Mouse (Mus musculus) limb, embryonic 15.5 days (tissue): ENCODE results near the gene Stat1. TPM values are rescaled to one million over a fixed set of nuclear protein-coding genes. Genes with fewer than 3 reads are reported as not detected.

Experiments used
- ATAC-seq: fragments of 200-750 bp; cut with Nextera tagmentation; 2 replicates; pipeline ENCODE4 v1.8.0; 2017; ENCODE audit warnings: low read depth, moderate TSS enrichment; ENCODE audit not compliant: insufficient number of reproducible peaks, low FRiP score, low TSS enrichment
- H3K27ac ChIP-seq: fragments of 300-500 bp; sonication (generic); 2 replicates; pipeline ENCODE4 v1.5.1; 2015; ENCODE audit warnings: moderate library complexity, mild to moderate bottlenecking, inconsistent platforms
- H3K27me3 ChIP-seq: fragments of 300-500 bp; sonication (generic); 2 replicates; pipeline ENCODE4 v1.6.1; 2015; ENCODE audit warnings: inconsistent platforms
- H3K36me3 ChIP-seq: fragments of 300-500 bp; sonication (generic); 2 replicates; pipeline ENCODE4 v1.6.1; 2015; ENCODE audit warnings: inconsistent platforms
- H3K4me1 ChIP-seq: fragments of 300-500 bp; sonication (generic); 2 replicates; pipeline ENCODE4 v1.6.1; 2015; ENCODE audit warnings: inconsistent platforms
- H3K4me2 ChIP-seq: fragments of 300-500 bp; sonication (generic); 2 replicates; pipeline ENCODE4 v1.6.1; 2015; ENCODE audit warnings: mild to moderate bottlenecking, inconsistent platforms
- H3K4me3 ChIP-seq: fragments of 300-500 bp; sonication (generic); 2 replicates; pipeline ENCODE4 v1.5.1; 2015; ENCODE audit warnings: mild to moderate bottlenecking, inconsistent platforms
- H3K9ac ChIP-seq: fragments of 300-500 bp; sonication (generic); 2 replicates; pipeline ENCODE4 v1.6.1; 2015; ENCODE audit warnings: inconsistent platforms
- H3K9me3 ChIP-seq: fragments of 300-500 bp; sonication (generic); 2 replicates; pipeline ENCODE4 v1.6.1; 2016; ENCODE audit warnings: inconsistent platforms
- WGBS: fragments of 180-500 bp; shearing (Covaris S2); methylation state at CpG from one replicate; pipeline ENCODE4 v1.1.7; 2015; 5-methylcytosine and 5-hydroxymethylcytosine counted together
- polyA plus RNA-seq: library from polyadenylated mRNA; unstranded; fragments of >200 nt; fragmentation: Nextera tagmentation; extraction: Ambion mirVana; gene quantifications from 2 replicates; pipeline ENCODE4 v1.2.1, GENCODE M21; 2015

Stat1 gene
- polyA plus RNA-seq, 1 experiment from 2014 or later: 22.5 TPM

GRCm38 (mm10) chr1:52150676-52151075 is 31.4 kb downstream of the Stat1 start:
- no peak overlapping the region for H3K4me3 ChIP-seq
- peaks cover 12% of the 10 kb centered on the region for H3K4me1 ChIP-seq
- WGBS: 50% methylated on average over 11 of the region's 11 CpGs
- no peak for ATAC-seq
- H3K27ac ChIP-seq: no peak overlapping the region
- H3K9ac ChIP-seq: no peak overlapping the region
- H3K9me3 ChIP-seq: no peaks in the 10 kb centered on the region
- H3K36me3 ChIP-seq: peaks cover 23% of the 10 kb centered on the region
- no peak overlapping the region for H3K4me2 ChIP-seq
- H3K27me3 ChIP-seq: no peaks in the 10 kb centered on the region

GRCm38 (mm10) chr1:52151166-52151565 is 31.9 kb downstream of the Stat1 start:
- Histone ChIP-seq H3K4me2 (no peak overlapping the region), H3K36me3 (peaks cover 23% of the 10 kb centered on the region), H3K4me1 (peaks cover 12% of the 10 kb centered on the region), H3K27ac (no peak overlapping the region), H3K9me3 (no peaks in the 10 kb centered on the region), H3K4me3 (no peak overlapping the region), H3K27me3 (no peaks in the 10 kb centered on the region), H3K9ac (no peak overlapping the region)
- no peak for ATAC-seq
- WGBS: 97% methylated on average over 5 of the region's 5 CpGs

- Histone ChIP-seq H3K36me3 (peaks cover 30% of the 10 kb centered on the region), H3K9me3 (no peaks in the 10 kb centered on the region), H3K27me3 (no peaks in the 10 kb centered on the region), H3K4me1 (peaks cover 12% of the 10 kb centered on the region), H3K27ac (no peak overlapping the region), H3K4me3 (no peak overlapping the region), H3K4me2 (no peak overlapping the region), H3K9ac (no peak overlapping the region)
- ATAC-seq: no peak
- WGBS: 65% methylated on average over 13 of the region's 13 CpGs
Observed at GRCm38 (mm10) chr1:52152369-52152768, 33.1 kb downstream of the Stat1 start.

- Histone ChIP-seq H3K27ac (no peak overlapping the region), H3K27me3 (no peaks in the 10 kb centered on the region), H3K36me3 (peaks cover 36% of the 10 kb centered on the region), H3K4me2 (no peak overlapping the region), H3K9ac (no peak overlapping the region), H3K9me3 (no peaks in the 10 kb centered on the region), H3K4me1 (peaks cover 12% of the 10 kb centered on the region), H3K4me3 (no peak overlapping the region)
- ATAC-seq: no peak
- WGBS: 53% methylated on average over 3 of the region's 3 CpGs
Observed at GRCm38 (mm10) chr1:52152936-52153335, 33.7 kb downstream of the Stat1 start.

- no peak for ATAC-seq
- Histone ChIP-seq H3K4me2 (no peak overlapping the region), H3K9ac (no peak overlapping the region), H3K9me3 (no peaks in the 10 kb centered on the region), H3K27me3 (no peaks in the 10 kb centered on the region), H3K4me1 (peaks cover 9% of the 10 kb centered on the region), H3K4me3 (no peak overlapping the region), H3K27ac (no peak overlapping the region), H3K36me3 (peaks cover 38% of the 10 kb centered on the region)
- 90% methylated on average over 8 of the region's 8 CpGs for WGBS
Observed at GRCm38 (mm10) chr1:52154890-52155289, 35.6 kb downstream of the Stat1 start.

- ATAC-seq: no peak
- H3K9ac ChIP-seq: no peak overlapping the region
- no peaks in the 10 kb centered on the region for H3K4me1 ChIP-seq
- no peak overlapping the region for H3K4me2 ChIP-seq
- WGBS: 85% methylated on average over 10 of the region's 10 CpGs
- peaks cover 37% of the 10 kb centered on the region for H3K36me3 ChIP-seq
- no peak overlapping the region for H3K4me3 ChIP-seq
- no peak overlapping the region for H3K27ac ChIP-seq
- H3K9me3 ChIP-seq: no peaks in the 10 kb centered on the region
- H3K27me3 ChIP-seq: no peaks in the 10 kb centered on the region
Observed at GRCm38 (mm10) chr1:52156351-52156750, 37.1 kb downstream of the Stat1 start.

GRCm38 (mm10) chr1:52158040-52158439 is 38.8 kb downstream of the Stat1 start:
- Histone ChIP-seq H3K27ac (no peak overlapping the region), H3K4me2 (no peak overlapping the region), H3K9me3 (no peaks in the 10 kb centered on the region), H3K4me3 (no peak overlapping the region), H3K36me3 (peaks cover 35% of the 10 kb centered on the region), H3K4me1 (no peaks in the 10 kb centered on the region), H3K9ac (no peak overlapping the region), H3K27me3 (no peaks in the 10 kb centered on the region)
- 96% methylated on average over 2 of the region's 2 CpGs for WGBS
- ATAC-seq: no peak

GRCm38 (mm10) chr1:52158490-52159381 is 39.5 kb downstream of the Stat1 start:
- Histone ChIP-seq H3K4me1 (no peaks in the 10 kb centered on the region), H3K36me3 (peaks cover 35% of the 10 kb centered on the region), H3K27me3 (no peaks in the 10 kb centered on the region), H3K9me3 (no peaks in the 10 kb centered on the region), H3K9ac (no peak overlapping the region), H3K4me2 (no peak overlapping the region), H3K27ac (no peak overlapping the region), H3K4me3 (no peak overlapping the region)
- WGBS: 58% methylated on average over 17 of the region's 17 CpGs
- ATAC-seq: no peak

- WGBS: 86% methylated on average over 8 of the region's 8 CpGs
- H3K27me3 ChIP-seq: no peaks in the 10 kb centered on the region
- H3K4me3 ChIP-seq: no peak overlapping the region
- no peak overlapping the region for H3K27ac ChIP-seq
- no peaks in the 10 kb centered on the region for H3K9me3 ChIP-seq
- H3K9ac ChIP-seq: no peak overlapping the region
- ATAC-seq: no peak
- H3K36me3 ChIP-seq: peaks cover 30% of the 10 kb centered on the region
- H3K4me2 ChIP-seq: no peak overlapping the region
- no peaks in the 10 kb centered on the region for H3K4me1 ChIP-seq
Observed at GRCm38 (mm10) chr1:52161151-52161550, 41.9 kb downstream of the Stat1 start.

- Histone ChIP-seq H3K27me3 (no peaks in the 10 kb centered on the region), H3K9me3 (no peaks in the 10 kb centered on the region), H3K36me3 (peaks cover 15% of the 10 kb centered on the region; the same call in 1 of the 2 replicates), H3K4me2 (no peak overlapping the region), H3K4me3 (no peak overlapping the region), H3K9ac (no peak overlapping the region), H3K4me1 (peaks cover 4% of the 10 kb centered on the region; the same call in 1 of the 2 replicates), H3K27ac (no peak overlapping the region)
- no peak for ATAC-seq
- 82% methylated on average over 5 of the region's 5 CpGs for WGBS
Observed at GRCm38 (mm10) chr1:52163707-52164457, 44.6 kb downstream of the Stat1 start.

- H3K9me3 ChIP-seq: no peaks in the 10 kb centered on the region
- H3K36me3 ChIP-seq: peaks cover 4% of the 10 kb centered on the region; the same call in 1 of the 2 replicates
- no peak overlapping the region for H3K9ac ChIP-seq
- peaks cover 9% of the 10 kb centered on the region; the same call in 1 of the 2 replicates for H3K4me1 ChIP-seq
- 0 out of 2 replicates have a peak overlapping the region, but pooled peaks have one; percentile 4 for H3K27ac ChIP-seq
- no peak for ATAC-seq
- H3K4me2 ChIP-seq: no peak overlapping the region
- H3K4me3 ChIP-seq: no peak overlapping the region
- H3K27me3 ChIP-seq: no peaks in the 10 kb centered on the region
- 53% methylated on average over 14 of the region's 14 CpGs for WGBS
Observed at GRCm38 (mm10) chr1:52166652-52167220, 47.5 kb downstream of the Stat1 start.

- no peaks in the 10 kb centered on the region for H3K9me3 ChIP-seq
- ATAC-seq: no peak
- no peaks in the 10 kb centered on the region for H3K27me3 ChIP-seq
- no peak overlapping the region for H3K27ac ChIP-seq
- H3K4me1 ChIP-seq: peaks cover 9% of the 10 kb centered on the region; the same call in 1 of the 2 replicates
- no peak overlapping the region for H3K4me2 ChIP-seq
- H3K9ac ChIP-seq: no peak overlapping the region
- H3K36me3 ChIP-seq: 0 out of 2 replicates have a peak, but pooled peaks cover 2% of the 10 kb centered on the region
- 15% methylated on average over 3 of the region's 3 CpGs for WGBS
- H3K4me3 ChIP-seq: no peak overlapping the region
Observed at GRCm38 (mm10) chr1:52170057-52170456, 50.8 kb downstream of the Stat1 start.
